Mouse (Mus musculus): ENCODE data around the gene Olfr429. TPM values are rescaled to one million over a fixed set of nuclear protein-coding genes. Genes with fewer than 3 reads are reported as not detected.

Gene Olfr429
- polyA plus RNA-seq, 1 experiment = not detected

DNA sequence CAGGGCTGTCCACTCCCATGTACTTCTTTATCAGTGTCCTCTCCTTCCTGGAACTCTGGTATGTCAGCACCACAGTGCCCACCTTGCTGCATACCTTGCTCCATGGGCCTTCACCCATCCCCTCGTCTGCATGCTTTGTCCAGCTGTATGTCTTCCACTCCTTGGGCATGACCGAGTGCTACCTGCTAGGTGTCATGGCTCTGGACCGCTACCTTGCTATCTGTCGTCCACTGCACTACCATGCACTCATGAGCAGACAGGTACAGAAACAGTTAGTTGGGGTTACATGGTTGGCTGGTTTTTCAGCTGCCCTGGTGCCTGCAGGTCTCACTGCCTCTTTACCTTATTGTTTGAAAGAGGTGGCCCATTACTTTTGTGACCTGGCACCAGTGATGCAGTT lies 33.6 kb upstream of the Olfr429 start:
- 81% methylated on average over 4 of the region's 4 CpGs for WGBS
- no peak for TF ChIP-seq CTCF (IDR thresholded peaks at IDR 0.05; ENCODE audit: control insufficient read depth, insufficient read depth, low read length)
- no peak for TF ChIP-seq POLR2A (IDR thresholded peaks at IDR 0.05; ENCODE audit: borderline replicate concordance, control insufficient read depth, low read depth, low read length)
- Histone ChIP-seq H3K4me3 (replicated peaks; ENCODE audit: control insufficient read depth, low read depth, low read length) (no peak overlapping the region), H3K4me1 (ENCODE audit: control insufficient read depth, insufficient read depth, low read length) (peaks cover 2% of the 10 kb centered on the region; the same call in 1 of the 2 replicates), H3K27ac (ENCODE audit: control insufficient read depth, insufficient read depth, low read depth, low read length, poor library complexity) (no peak overlapping the region)

DNA sequence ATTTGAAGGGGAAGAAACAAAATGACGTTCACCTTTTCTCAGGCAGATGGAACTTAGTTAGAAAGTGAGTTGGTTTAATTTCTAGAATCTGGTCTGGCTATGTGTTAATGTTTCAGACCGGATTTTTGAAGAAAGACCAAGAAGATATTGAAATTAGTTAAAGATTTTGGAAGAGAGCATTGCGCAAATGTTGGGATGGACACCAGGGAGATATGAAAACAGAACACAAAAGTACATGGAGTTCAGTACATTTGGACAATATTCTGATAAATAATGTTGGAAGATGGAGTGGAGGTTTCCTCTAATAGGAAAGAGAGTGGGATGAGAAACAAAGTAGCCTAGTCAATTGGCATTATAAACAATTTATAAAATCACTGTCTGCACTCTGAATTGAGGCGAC lies 32.6 kb upstream of the Olfr429 start:
- TF ChIP-seq CTCF (IDR thresholded peaks at IDR 0.05; ENCODE audit: control insufficient read depth, insufficient read depth, low read length) = no peak
- TF ChIP-seq POLR2A (IDR thresholded peaks at IDR 0.05; ENCODE audit: borderline replicate concordance, control insufficient read depth, low read depth, low read length) = no peak

DNA sequence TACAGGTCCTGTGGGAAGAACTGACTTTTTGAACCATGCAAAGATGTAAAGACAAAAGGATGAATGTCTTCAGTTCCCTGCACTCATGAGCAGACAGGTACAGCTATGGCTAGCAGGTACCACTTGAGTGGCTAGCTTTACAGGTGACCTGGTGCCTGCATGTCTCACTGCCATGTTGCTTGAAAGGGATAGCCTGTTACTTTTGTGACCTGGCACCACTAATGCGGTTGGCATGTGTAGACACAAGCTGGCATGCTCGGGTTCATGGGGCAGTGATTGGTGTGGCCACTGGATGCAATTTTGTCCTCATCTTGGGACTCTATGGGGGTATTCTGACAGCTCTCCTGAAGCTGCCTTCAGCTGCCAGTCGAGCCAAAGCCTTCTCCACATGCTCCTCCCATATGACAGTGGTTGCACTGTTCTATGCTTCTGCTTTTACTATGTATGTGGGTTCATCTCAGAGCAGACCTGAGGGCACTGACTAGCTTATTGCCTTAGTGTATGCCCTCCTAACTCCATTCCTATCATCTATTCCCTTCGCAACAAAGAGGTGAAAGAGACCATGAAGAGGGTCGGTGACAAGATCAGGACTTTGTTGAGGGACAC lies 32.1 kb upstream of the Olfr429 start:
- TF ChIP-seq POLR2A (IDR thresholded peaks at IDR 0.05; ENCODE audit: borderline replicate concordance, control insufficient read depth, low read depth, low read length) (no peak), CTCF (IDR thresholded peaks at IDR 0.05; ENCODE audit: control insufficient read depth, insufficient read depth, low read length) (no peak)
- no peak overlapping the region for H3K27ac ChIP-seq (ENCODE audit: control insufficient read depth, insufficient read depth, low read depth, low read length, poor library complexity)
- WGBS = 68% methylated on average over 5 of the region's 5 CpGs

More for the DNA sequence above, 32.6 kb upstream of the Olfr429 start:
- Histone ChIP-seq H3K27ac (ENCODE audit: control insufficient read depth, insufficient read depth, low read depth, low read length, poor library complexity) (no peak overlapping the region), H3K4me3 (replicated peaks; ENCODE audit: control insufficient read depth, low read depth, low read length) (no peak overlapping the region), H3K4me1 (ENCODE audit: control insufficient read depth, insufficient read depth, low read length) (peaks cover 2% of the 10 kb centered on the region; the same call in 1 of the 2 replicates)
- 81% methylated on average over 4 of the region's 4 CpGs for WGBS

DNA sequence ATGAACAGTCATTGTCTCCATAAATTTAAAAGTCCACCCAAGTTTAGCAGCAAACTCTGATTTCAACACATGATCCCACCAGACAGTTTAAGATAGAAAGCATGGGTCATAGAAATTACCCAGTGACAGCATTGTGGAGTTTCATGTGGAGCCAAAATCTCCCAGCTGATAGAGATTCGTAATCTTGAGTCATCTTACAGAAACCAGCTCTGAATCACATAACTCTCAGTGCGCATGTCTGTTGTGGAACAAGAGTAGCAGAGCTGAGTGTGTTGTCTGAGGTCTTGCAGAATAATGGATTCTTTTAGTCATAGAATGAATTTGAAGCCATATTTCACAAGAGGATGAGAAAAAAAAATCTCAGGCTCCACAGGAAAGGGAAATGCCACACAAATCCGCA lies 31.1 kb upstream of the Olfr429 start:
- Histone ChIP-seq H3K4me1 (ENCODE audit: control insufficient read depth, insufficient read depth, low read length) (peaks cover 2% of the 10 kb centered on the region; the same call in 1 of the 2 replicates), H3K4me3 (replicated peaks; ENCODE audit: control insufficient read depth, low read depth, low read length) (no peak overlapping the region), H3K27ac (ENCODE audit: control insufficient read depth, insufficient read depth, low read depth, low read length, poor library complexity) (no peak overlapping the region)
- WGBS = 56% methylated on average over 3 of the region's 3 CpGs
- TF ChIP-seq POLR2A (IDR thresholded peaks at IDR 0.05; ENCODE audit: borderline replicate concordance, control insufficient read depth, low read depth, low read length) (no peak), CTCF (IDR thresholded peaks at IDR 0.05; ENCODE audit: control insufficient read depth, insufficient read depth, low read length) (no peak)

More for the DNA sequence above, 32.1 kb upstream of the Olfr429 start:
- Histone ChIP-seq H3K4me3 (replicated peaks; ENCODE audit: control insufficient read depth, low read depth, low read length) (no peak overlapping the region), H3K4me1 (ENCODE audit: control insufficient read depth, insufficient read depth, low read length) (peaks cover 2% of the 10 kb centered on the region; the same call in 1 of the 2 replicates)

DNA sequence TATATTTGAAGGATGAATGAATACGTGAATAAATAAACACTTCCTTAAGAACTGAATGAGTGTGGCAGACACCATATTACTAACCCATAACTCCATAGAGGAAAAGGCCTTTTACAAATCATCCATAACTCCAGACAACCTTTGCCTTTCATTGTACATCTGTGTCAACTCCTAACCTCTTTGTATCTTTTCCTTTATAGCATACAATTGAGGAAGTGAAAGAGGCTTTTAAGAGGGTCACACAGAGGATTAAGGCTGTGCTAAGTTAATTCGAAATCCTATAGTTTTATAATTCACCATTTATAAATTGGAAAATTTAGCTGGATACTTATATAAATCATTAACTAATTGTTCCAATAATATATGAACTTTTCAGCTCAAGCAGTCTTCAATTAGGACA lies 28.9 kb upstream of the Olfr429 start:
- H3K27ac ChIP-seq (ENCODE audit: control insufficient read depth, insufficient read depth, low read depth, low read length, poor library complexity) = no peak overlapping the region
- H3K4me1 ChIP-seq (ENCODE audit: control insufficient read depth, insufficient read depth, low read length) = peaks cover 2% of the 10 kb centered on the region; the same call in 1 of the 2 replicates
- H3K4me3 ChIP-seq (replicated peaks; ENCODE audit: control insufficient read depth, low read depth, low read length) = no peak overlapping the region
- TF ChIP-seq CTCF (IDR thresholded peaks at IDR 0.05; ENCODE audit: control insufficient read depth, insufficient read depth, low read length) (no peak), POLR2A (IDR thresholded peaks at IDR 0.05; ENCODE audit: borderline replicate concordance, control insufficient read depth, low read depth, low read length) (no peak)
- WGBS = 51% methylated on average over 2 of the region's 2 CpGs

DNA sequence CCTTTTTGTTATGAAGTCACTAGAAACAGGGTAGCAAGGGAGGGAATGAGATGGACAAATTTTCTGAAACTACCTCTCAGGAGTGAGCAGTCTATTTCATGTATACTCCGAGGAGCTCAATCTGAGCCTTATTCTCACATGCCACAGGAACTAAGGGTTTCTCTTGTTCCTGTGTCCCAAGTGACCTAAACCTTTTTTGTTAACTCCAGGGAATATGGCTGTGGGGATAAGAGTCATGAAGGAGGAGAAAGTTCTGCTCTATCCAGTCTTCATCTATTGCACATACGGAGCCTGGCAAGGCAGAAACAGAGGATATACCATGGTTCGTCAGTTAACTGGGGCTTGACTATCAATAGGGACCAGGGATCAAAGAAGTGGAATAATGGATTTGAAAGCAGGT lies 17.8 kb upstream of the Olfr429 start, which contains the start of gene Olfr430:
TSS of gene Olfr430 (plus strand) at position 301 of the 400 bp plus-strand sequence.
- H3K4me1 ChIP-seq (ENCODE audit: control insufficient read depth, insufficient read depth, low read length) = no peaks in the 10 kb centered on the region
- TF ChIP-seq CTCF (IDR thresholded peaks at IDR 0.05; ENCODE audit: control insufficient read depth, insufficient read depth, low read length) (no peak), POLR2A (IDR thresholded peaks at IDR 0.05; ENCODE audit: borderline replicate concordance, control insufficient read depth, low read depth, low read length) (no peak)
- H3K27ac ChIP-seq (ENCODE audit: control insufficient read depth, insufficient read depth, low read depth, low read length, poor library complexity) = no peak within 1 kb of the TSS
- no peak within 1 kb of the TSS for H3K4me3 ChIP-seq (replicated peaks; ENCODE audit: control insufficient read depth, low read depth, low read length)
- 89% methylated on average over 3 of the region's 3 CpGs for WGBS

DNA sequence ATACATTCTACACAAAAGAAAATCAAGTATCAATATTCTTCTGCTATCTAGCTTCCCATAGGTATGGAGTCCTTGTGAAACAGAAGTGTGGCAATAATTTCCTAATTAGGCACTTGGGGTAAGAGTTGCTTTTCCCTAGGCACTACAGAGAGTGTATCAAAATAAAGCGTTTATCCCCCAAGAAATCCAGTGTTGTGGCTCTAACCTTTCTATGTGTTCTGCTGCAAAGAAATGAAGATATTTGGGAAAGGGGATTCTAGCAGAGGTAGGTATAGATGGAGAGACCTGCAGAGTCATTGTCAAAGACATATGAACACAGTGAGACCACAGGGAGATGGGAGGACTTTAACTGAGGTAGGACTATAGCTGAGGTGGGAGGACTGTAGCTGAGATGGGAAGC lies 12.5 kb downstream of the Olfr429 start, which contains the start of gene Olfr427:
TSS of gene Olfr427 (plus strand) at position 301 of the 400 bp plus-strand sequence.
- TF ChIP-seq CTCF (IDR thresholded peaks at IDR 0.05; ENCODE audit: control insufficient read depth, insufficient read depth, low read length) (no peak), POLR2A (IDR thresholded peaks at IDR 0.05; ENCODE audit: borderline replicate concordance, control insufficient read depth, low read depth, low read length) (no peak)
- no peaks in the 10 kb centered on the region for H3K4me1 ChIP-seq (ENCODE audit: control insufficient read depth, insufficient read depth, low read length)
- no peak within 1 kb of the TSS for H3K27ac ChIP-seq (ENCODE audit: control insufficient read depth, insufficient read depth, low read depth, low read length, poor library complexity)
- 63% methylated on average over 1 of the region's 1 CpGs for WGBS
- H3K4me3 ChIP-seq (replicated peaks; ENCODE audit: control insufficient read depth, low read depth, low read length) = no peak within 1 kb of the TSS

DNA sequence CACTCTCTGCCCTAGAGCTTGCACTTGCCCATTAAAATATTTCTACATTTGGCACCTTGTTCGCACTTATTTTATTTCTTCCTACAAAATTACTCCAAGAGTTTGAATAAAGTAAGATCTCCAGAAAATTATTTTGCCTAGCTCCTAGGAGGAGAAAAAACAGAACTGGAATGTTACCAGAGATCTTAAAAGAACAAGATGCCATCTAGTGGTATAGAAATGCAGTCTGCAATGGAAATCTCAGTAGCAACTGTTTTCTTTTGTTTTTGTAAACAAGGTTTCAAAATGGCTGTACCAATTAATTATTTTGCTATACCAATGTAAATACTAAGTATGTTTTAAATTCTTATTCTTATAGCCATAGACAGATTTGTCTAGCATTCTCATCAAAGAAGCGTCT lies 19.6 kb downstream of the Olfr429 start:
- Histone ChIP-seq H3K4me1 (ENCODE audit: control insufficient read depth, insufficient read depth, low read length) (no peaks in the 10 kb centered on the region), H3K27ac (ENCODE audit: control insufficient read depth, insufficient read depth, low read depth, low read length, poor library complexity) (no peak overlapping the region), H3K4me3 (replicated peaks; ENCODE audit: control insufficient read depth, low read depth, low read length) (no peak overlapping the region)
- 63% methylated on average over 2 of the region's 2 CpGs for WGBS
- TF ChIP-seq CTCF (IDR thresholded peaks at IDR 0.05; ENCODE audit: control insufficient read depth, insufficient read depth, low read length) (no peak), POLR2A (IDR thresholded peaks at IDR 0.05; ENCODE audit: borderline replicate concordance, control insufficient read depth, low read depth, low read length) (no peak)
